29 mouse cellular contexts compared by ENCODE assay signal in genomic region chr11:12315670-12316069, GRCm38 (mm10).
DNase-seq lines count a peak whose midpoint lies in the region; ATAC-seq lines count a peak whose summit lies in the region.
"Had no signal": no experiment of that assay in that cellular context is flagged by ENCODE, and none has a peak within 500 bp of the region (broad histone marks: within the 10 kb centered on the region; RNA-seq: fewer than 3 reads in every experiment).

No protein-coding gene starts in this region.

- H3K36me3 ChIP-seq in lung, embryonic 16.5 days (ENCODE audit: control insufficient read depth, insufficient read depth, low read length) = no peaks in the 10 kb centered on the region
- H3K36me3 ChIP-seq in heart, embryonic 14.5 days (ENCODE audit: control insufficient read depth, insufficient read depth, low read length) = no peaks in the 10 kb centered on the region
- H3K36me3 ChIP-seq in intestine, embryonic 16.5 days (ENCODE audit: control insufficient read depth, insufficient read depth, low read length) = no peaks in the 10 kb centered on the region
- H3K36me3 ChIP-seq: G1E; limb, embryonic 10.5 days; limb, embryonic 15.5 days; liver, embryonic 13.5 days; midbrain, embryonic 10.5 days had no signal

- H3K27ac ChIP-seq in lung, embryonic 16.5 days (ENCODE audit: low read length) = peak overlapping the region; percentile 25; the same call in 1 of the 2 replicates
- H3K27ac ChIP-seq in heart, embryonic 14.5 days (replicated peaks in 1 of 2; ENCODE audit: control insufficient read depth in 1 of 2, insufficient read depth in 1 of 2, low read depth in 2 of 2, low read length in 2 of 2) = peak overlapping the region; percentile 69 to 70; a peak in 3 of 4 replicates
- H3K27ac ChIP-seq in intestine, embryonic 16.5 days (ENCODE audit: low read length) = no peak overlapping the region
- H3K27ac ChIP-seq: forebrain, embryonic 13.5 days; hindbrain, embryonic 14.5 days; kidney, postnatal 0 days; limb, embryonic 10.5 days; limb, embryonic 15.5 days; liver, embryonic 13.5 days; midbrain, embryonic 10.5 days had no signal

- no peak overlapping the region for H3K4me3 ChIP-seq in lung, embryonic 16.5 days (ENCODE audit: low read length)
- no peak overlapping the region for H3K4me3 ChIP-seq in heart, embryonic 14.5 days (ENCODE audit: control insufficient read depth in 1 of 2, insufficient read depth in 1 of 2, low read depth in 1 of 2, low read length in 2 of 2)
- no peak overlapping the region for H3K4me3 ChIP-seq in intestine, embryonic 16.5 days (ENCODE audit: low read length)
- H3K4me3 ChIP-seq: forebrain, embryonic 13.5 days; limb, embryonic 10.5 days; limb, embryonic 15.5 days; liver, embryonic 13.5 days; midbrain, embryonic 10.5 days had no signal

- H3K9me3 ChIP-seq in lung, embryonic 16.5 days (ENCODE audit: control insufficient read depth, low read length) = no peaks in the 10 kb centered on the region
- H3K9me3 ChIP-seq in heart, embryonic 14.5 days (ENCODE audit: control insufficient read depth, low read length) = no peaks in the 10 kb centered on the region
- H3K9me3 ChIP-seq in intestine, embryonic 16.5 days (ENCODE audit: control insufficient read depth, low read length) = no peaks in the 10 kb centered on the region
- H3K9me3 ChIP-seq: forebrain, embryonic 13.5 days; G1E; limb, embryonic 10.5 days; limb, embryonic 15.5 days; liver, embryonic 13.5 days; midbrain, embryonic 10.5 days had no signal

- intact Hi-C loops in heart, postnatal 25 days (cut with DNase I) = loop anchor here (1.0 kb wide), 1 partner anchor 21 kb away; no protein-coding TSS in a partner anchor

- H3K9ac ChIP-seq in lung, embryonic 16.5 days (ENCODE audit: low read length) = no peak overlapping the region
- H3K9ac ChIP-seq in heart, embryonic 14.5 days (ENCODE audit: low read length) = no peak overlapping the region
- no peak overlapping the region for H3K9ac ChIP-seq in intestine, embryonic 16.5 days (ENCODE audit: low read depth, low read length)
- H3K9ac ChIP-seq: forebrain, embryonic 13.5 days; hindbrain, embryonic 14.5 days; limb, embryonic 15.5 days; liver, embryonic 13.5 days had no signal

- H3K4me2 ChIP-seq in lung, embryonic 16.5 days (ENCODE audit: low read depth, low read length) = no peak overlapping the region
- H3K4me2 ChIP-seq in heart, embryonic 14.5 days (ENCODE audit: low read length) = no peak overlapping the region
- H3K4me2 ChIP-seq in intestine, embryonic 16.5 days (ENCODE audit: low read depth, low read length) = no peak overlapping the region
- H3K4me2 ChIP-seq: forebrain, embryonic 13.5 days; hindbrain, embryonic 14.5 days; limb, embryonic 15.5 days; liver, embryonic 13.5 days had no signal

- peaks cover 10% of the 10 kb centered on the region; the same call in 1 of the 2 replicates for H3K4me1 ChIP-seq in lung, embryonic 16.5 days (replicated peaks; ENCODE audit: control insufficient read depth, insufficient read depth, low read length)
- H3K4me1 ChIP-seq in heart, embryonic 14.5 days (ENCODE audit: control insufficient read depth in 2 of 2, insufficient read depth in 2 of 2, low read length in 2 of 2) = peaks cover 4 to 17% of the 10 kb centered on the region in 2 experiments; a peak in 3 of 4 replicates
- H3K4me1 ChIP-seq in intestine, embryonic 16.5 days (ENCODE audit: control insufficient read depth, insufficient read depth, low read length) = no peaks in the 10 kb centered on the region
- H3K4me1 ChIP-seq: forebrain, embryonic 13.5 days; limb, embryonic 10.5 days; limb, embryonic 15.5 days; liver, embryonic 13.5 days; midbrain, embryonic 10.5 days had no signal

- DNase-seq in heart, adult 11 months = peak; percentile 95
- DNase-seq in heart, postnatal 25 days (ENCODE audit: low spot score) = no peak
- no peak for DNase-seq in lung, postnatal 4 days
- DNase-seq in spleen, adult 12 weeks (ENCODE audit: low spot score) = no peak
- DNase-seq: adrenal gland, adult 8-10 months; cerebellum, adult 9-10 months; cerebellum, postnatal 36 days; gastrocnemius, postnatal 25 days; kidney, adult 11 months; kidney, postnatal 4 days; layer of hippocampus, postnatal 36 days; liver, embryonic 13.5 days; lung, adult 2 months; lung, postnatal 14 days; right cerebral cortex, postnatal 25 days; spleen, adult 18-20 months; thymus, adult 2 months; thymus, postnatal 36 days had no signal

- no peaks in the 10 kb centered on the region for H3K27me3 ChIP-seq in lung, embryonic 16.5 days (ENCODE audit: control insufficient read depth, insufficient read depth, low read depth, low read length)
- H3K27me3 ChIP-seq in heart, embryonic 14.5 days (ENCODE audit: control insufficient read depth, insufficient read depth, low read length) = no peaks in the 10 kb centered on the region
- H3K27me3 ChIP-seq in intestine, embryonic 16.5 days (replicated peaks; ENCODE audit: control insufficient read depth, insufficient read depth, low read length) = no peaks in the 10 kb centered on the region
- H3K27me3 ChIP-seq: forebrain, embryonic 13.5 days; limb, embryonic 15.5 days had no signal

- WGBS in lung, embryonic 16.5 days = 45% methylated on average over 3 of the region's 3 CpGs
- WGBS in heart, embryonic 14.5 days = 39% methylated on average over 3 of the region's 3 CpGs
- 66% methylated on average over 3 of the region's 3 CpGs for WGBS in intestine, embryonic 16.5 days

- ATAC-seq in lung, embryonic 16.5 days (ENCODE audit: low read depth) = no peak
- no peak for ATAC-seq in heart, embryonic 14.5 days (ENCODE audit: insufficient number of reproducible peaks, insufficient read depth, low FRiP score, low read depth)
- ATAC-seq in intestine, embryonic 16.5 days = no peak
- ATAC-seq: forebrain, embryonic 13.5 days; midbrain, embryonic 16.5 days had no signal
